Comparison of ENCODE assay signal across 24 mouse cellular contexts in genomic region chr10:60093751-60094150, GRCm38 (mm10). TPM values are rescaled to one million over a fixed set of nuclear protein-coding genes. Genes with fewer than 3 reads are reported as not detected.
DNase-seq lines count a peak whose midpoint lies in the region; TF ChIP-seq lines count a peak whose summit lies in the region.
"Had no signal": no experiment of that assay in that cellular context is flagged by ENCODE, and none has a peak within 500 bp of the region (broad histone marks: within the 10 kb centered on the region; RNA-seq: fewer than 3 reads in every experiment).

No protein-coding gene starts in this region.

- no peak for TF ChIP-seq CTCF in thymus, adult 2 months (IDR thresholded peaks at IDR 0.05; ENCODE audit: borderline replicate concordance, control insufficient read depth, extremely low read depth, insufficient read depth, low read length, poor library complexity)

- H3K4me3 ChIP-seq in thymus, adult 2 months (ENCODE audit: control insufficient read depth, insufficient read depth, low read length), result no peak overlapping the region
- H3K4me3 ChIP-seq: embryonic facial prominence, embryonic 13.5 days; embryonic facial prominence, embryonic 15.5 days; erythroblast, embryonic 14.5 days; forebrain, embryonic 10.5 days; forebrain, embryonic 12.5 days had no signal

- H3K4me1 ChIP-seq in thymus, adult 2 months (replicated peaks; ENCODE audit: control insufficient read depth, insufficient read depth, low read length), result peaks cover 5% of the 10 kb centered on the region
- H3K4me1 ChIP-seq: embryonic facial prominence, embryonic 15.5 days had no signal

- H3K27me3 ChIP-seq in thymus, adult 2 months (ENCODE audit: control insufficient read depth, insufficient read depth, low read length), result no peaks in the 10 kb centered on the region
- H3K27me3 ChIP-seq: CH12.LX; embryonic facial prominence, embryonic 13.5 days; embryonic facial prominence, embryonic 15.5 days; forebrain, embryonic 12.5 days; Patski had no signal

- H3K27ac ChIP-seq in thymus, adult 2 months (ENCODE audit: control insufficient read depth, insufficient read depth, low read length), result no peak overlapping the region
- H3K27ac ChIP-seq: embryonic facial prominence, embryonic 13.5 days; embryonic facial prominence, embryonic 15.5 days; forebrain, embryonic 10.5 days; forebrain, embryonic 12.5 days had no signal

- 71% methylated on average over 2 of the region's 2 CpGs for WGBS in thymus, adult 2 months

- TF ChIP-seq POLR2A in thymus, adult 2 months (IDR thresholded peaks at IDR 0.05; ENCODE audit: control insufficient read depth, extremely low read depth, insufficient read depth, low read length, poor library complexity), result no peak

- no peaks in the 10 kb centered on the region for H3K36me3 ChIP-seq in thymus, adult 2 months (ENCODE audit: control insufficient read depth, insufficient read depth, low read length)
- H3K36me3 ChIP-seq: forebrain, embryonic 12.5 days had no signal

- DNase-seq in thymus, adult 2 months, result peak; percentile 26
- DNase-seq in thymus, adult 18-20 months, result no peak
- peak; percentile 63 for DNase-seq in thymus, postnatal 14 days
- peak; percentile 21 to 57 for DNase-seq in thymus, postnatal 36 days
- DNase-seq in adrenal gland, adult 2 months, result no peak
- no peak for DNase-seq in heart, adult 11 months
- DNase-seq: adrenal gland, postnatal 10 days; adrenal gland, postnatal 25 days; B cell, adult 2 months; cerebellum, adult 11 months; cerebellum, adult 18-20 months; cerebellum, adult 8-10 months; cerebellum, adult 9-11 months; cerebellum, postnatal 14 days; cerebellum, postnatal 36 days; embryo, embryonic 11 days had no signal

RNA-seq across cellular contexts. Expression of gene Spock2, which starts 12.3 kb away (rescaled TPM):
- 17.7 and 19.8 TPM in 2 replicates for polyA plus RNA-seq in thymus, adult 2 months (2012; rRNA removed)
- 10 to 100 TPM; 34.8 to 59.0 TPM for total RNA-seq in adrenal gland, adult 2 months (2021)
- polyA plus RNA-seq in adrenal gland, adult 2 months (2012; rRNA removed), result 21.8 and 22.9 TPM in 2 replicates
- total RNA-seq: G1E had no signal
- polyA plus RNA-seq: G1E had no signal

Comparison
In these comparisons a context has a peak if more than half of its experiments do, and no peak if none do; other contexts are left out.
1. DNase-seq: peak in thymus, adult 2 months (single experiment), thymus, postnatal 14 days (single experiment) and thymus, postnatal 36 days (2 of 2); none in thymus, adult 18-20 months (0 of 2), adrenal gland, adult 2 months (single experiment) and heart, adult 11 months (single experiment).